Mouse (Mus musculus) liver, postnatal 0 days (tissue): ENCODE measurements at regions not wholly inside any gene's neighbourhood (a gene's known extent, or its start where the extent isn't known, plus 50 kb on each side); places are given as distances from the start of the nearest gene placed in this dataset.

Experiments used
- CTCF ChIP-seq: sonication (generic); IDR thresholded peaks from 2 replicates; pipeline ENCODE4 v1.5.1; 2016; ENCODE audit warnings: antibody characterized with exemption, low read depth
- EP300 ChIP-seq: IDR thresholded peaks from 2 replicates; pipeline ENCODE4 v1.6.1; 2016; ENCODE audit warnings: antibody characterized with exemption, low read depth, mild to moderate bottlenecking

DNA sequence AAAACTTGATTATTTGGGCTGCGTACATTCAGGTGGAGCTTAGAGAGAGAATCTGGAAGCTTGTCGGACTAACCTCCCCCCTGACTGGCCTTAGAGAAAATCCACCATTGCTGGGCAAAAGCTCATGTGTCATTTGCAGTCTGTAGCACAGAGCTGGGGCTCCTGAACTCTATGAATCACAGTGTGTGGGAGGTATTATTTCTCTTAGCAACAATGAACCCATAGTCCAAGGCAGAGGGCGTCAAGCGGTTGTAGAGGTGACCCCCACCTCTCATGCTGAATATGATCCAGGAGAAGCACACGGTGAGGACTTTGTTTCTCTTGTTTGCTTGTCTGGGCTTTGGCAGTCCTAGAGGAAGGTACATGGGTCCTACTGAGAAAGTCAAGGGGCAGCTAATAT is 66.0 kb upstream of the Pcdh8 start:
- TF ChIP-seq CTCF (no peak), EP300 (no peak)
